Mouse (Mus musculus) frontal cortex, adult 2 months (tissue): ENCODE measurements around the gene Fam53b. TPM values are rescaled to one million over a fixed set of nuclear protein-coding genes. Genes with fewer than 3 reads are reported as not detected.

Experiments used
- polyA plus RNA-seq: library from polyadenylated mRNA; depleted of rRNA; stranded (reverse); fragments of >200 nt; gene quantifications from 2 replicates; pipeline ENCODE4 v1.2.3, GENCODE M21; 2012; rRNA removed

Fam53b gene
- polyA plus RNA-seq, 1 experiment, result 14.7 TPM

Other genes with a start within 250 kb of the Fam53b start
- 82.3 and 97.4 TPM in 2 replicates for gene Oat, start 237.5 kb downstream of the Fam53b start, polyA plus RNA-seq
- 0.10 and 0.13 TPM in 2 replicates for gene Nkx1-2, start 214.2 kb downstream of the Fam53b start, polyA plus RNA-seq
- gene Lhpp, start 203.2 kb downstream of the Fam53b start, polyA plus RNA-seq, result 29.0 and 29.2 TPM in 2 replicates
- 45.1 and 49.4 TPM in 2 replicates for gene Eef1akmt2, start 38.8 kb upstream of the Fam53b start, polyA plus RNA-seq
- gene Abraxas2, start 45.3 kb upstream of the Fam53b start, polyA plus RNA-seq, result 22.9 and 24.2 TPM in 2 replicates
- 29.0 and 29.4 TPM in 2 replicates for gene Zranb1, start 117.3 kb upstream of the Fam53b start, polyA plus RNA-seq